Mouse (Mus musculus): ENCODE measurements at regions not wholly inside any gene's neighbourhood (a gene's known extent, or its start where the extent isn't known, plus 50 kb on each side); places are given as distances from the start of the nearest gene placed in this dataset.

DNA sequence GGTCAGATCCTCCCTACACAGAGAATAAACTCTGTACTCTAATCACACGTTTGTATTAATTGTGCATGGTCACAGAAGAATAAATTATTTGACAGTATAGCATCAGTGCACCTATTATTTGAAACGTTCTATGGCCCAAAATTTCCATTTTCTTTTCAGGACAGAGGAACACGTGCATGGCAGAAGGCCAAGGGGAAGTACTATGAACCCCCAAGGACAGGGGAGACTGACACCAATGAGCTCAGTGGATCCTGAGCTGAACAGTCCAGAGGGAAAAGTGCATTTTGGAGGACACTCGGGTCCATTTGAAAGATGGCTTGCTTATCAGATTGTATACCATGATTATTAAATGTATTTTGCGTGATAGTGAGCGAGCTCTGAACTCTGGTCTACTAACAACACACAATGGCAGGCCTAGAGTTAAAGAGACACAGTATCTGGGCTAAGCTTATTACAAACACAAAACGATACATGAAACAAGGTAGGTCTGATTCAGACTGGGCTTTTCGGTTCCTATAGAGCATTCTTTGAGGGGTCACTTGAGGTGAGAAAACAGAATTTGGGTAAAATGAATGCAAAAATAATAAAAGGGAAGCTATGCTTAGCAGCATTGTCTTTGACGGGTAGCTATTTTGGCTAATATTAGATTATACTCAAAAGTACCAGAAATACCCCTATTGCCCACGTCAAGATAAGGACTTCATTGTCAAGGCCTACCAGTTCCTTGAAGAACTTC is 1431.7 kb downstream of the Slc22a22 start:
- DNase-seq (ENCODE audit: low read depth, low spot score) = no peak

DNA sequence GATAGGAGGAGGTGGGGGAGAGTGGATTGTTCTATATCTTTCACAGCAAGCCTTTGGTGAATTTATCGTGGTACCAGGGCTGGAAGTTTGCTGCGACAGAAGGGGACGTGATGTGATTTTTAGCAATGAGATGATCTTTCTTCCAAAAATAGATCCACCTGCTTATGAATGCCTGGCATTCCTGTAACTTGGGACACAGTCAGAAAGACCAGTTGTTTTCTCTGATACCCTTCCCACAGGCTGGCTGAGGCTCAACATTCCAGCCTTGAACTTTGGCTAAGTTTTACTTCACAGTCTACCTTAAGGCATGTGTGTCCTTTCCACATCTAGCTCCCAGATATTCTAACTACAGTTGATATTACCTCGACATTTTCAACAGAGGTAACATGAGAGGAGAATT is 1434.1 kb downstream of the Slc22a22 start:
- DNase-seq (ENCODE audit: low read depth, low spot score) = no peak

DNA sequence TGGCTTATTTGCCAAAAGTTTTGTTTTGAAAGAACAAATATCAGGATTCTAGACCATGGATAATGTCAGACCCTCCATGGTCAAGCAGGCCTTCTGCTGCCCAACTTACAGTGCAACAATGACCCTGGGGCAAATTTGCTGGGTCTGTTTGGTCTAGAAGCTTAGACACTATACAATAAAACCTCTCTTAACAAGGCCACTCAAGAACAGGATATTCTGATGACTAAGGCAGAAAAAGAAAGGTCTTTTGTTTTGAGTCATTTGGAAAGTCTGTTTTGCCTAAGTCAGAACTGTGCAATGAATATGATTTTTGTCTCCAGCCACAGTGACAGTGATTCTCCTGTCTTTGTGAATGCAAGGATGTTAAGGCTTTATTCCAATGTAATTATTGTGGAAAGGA is 1435.0 kb downstream of the Slc22a22 start:
- DNase-seq (ENCODE audit: low read depth, low spot score) = no peak

DNA sequence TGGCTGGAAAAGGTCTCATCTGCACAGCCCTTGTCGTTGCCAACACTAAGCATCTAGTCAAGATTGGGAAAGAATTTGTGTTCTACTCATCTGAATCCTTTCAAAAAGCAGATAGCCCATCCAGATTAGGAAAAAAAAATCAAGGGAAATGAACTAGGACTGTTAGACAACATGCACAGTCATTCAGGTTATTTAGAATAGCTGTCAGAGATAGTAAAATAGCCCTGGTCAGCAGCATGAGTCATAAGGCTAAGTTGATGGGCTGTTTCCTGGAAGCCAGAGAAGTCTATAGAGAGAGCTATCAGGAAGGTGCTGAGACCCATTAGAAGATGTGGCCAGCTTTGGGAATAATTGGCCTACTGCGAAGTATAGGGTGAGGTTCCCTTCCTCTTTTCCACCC is 1447.4 kb downstream of the Slc22a22 start:
- no peak for DNase-seq (ENCODE audit: low read depth, low spot score)

DNA sequence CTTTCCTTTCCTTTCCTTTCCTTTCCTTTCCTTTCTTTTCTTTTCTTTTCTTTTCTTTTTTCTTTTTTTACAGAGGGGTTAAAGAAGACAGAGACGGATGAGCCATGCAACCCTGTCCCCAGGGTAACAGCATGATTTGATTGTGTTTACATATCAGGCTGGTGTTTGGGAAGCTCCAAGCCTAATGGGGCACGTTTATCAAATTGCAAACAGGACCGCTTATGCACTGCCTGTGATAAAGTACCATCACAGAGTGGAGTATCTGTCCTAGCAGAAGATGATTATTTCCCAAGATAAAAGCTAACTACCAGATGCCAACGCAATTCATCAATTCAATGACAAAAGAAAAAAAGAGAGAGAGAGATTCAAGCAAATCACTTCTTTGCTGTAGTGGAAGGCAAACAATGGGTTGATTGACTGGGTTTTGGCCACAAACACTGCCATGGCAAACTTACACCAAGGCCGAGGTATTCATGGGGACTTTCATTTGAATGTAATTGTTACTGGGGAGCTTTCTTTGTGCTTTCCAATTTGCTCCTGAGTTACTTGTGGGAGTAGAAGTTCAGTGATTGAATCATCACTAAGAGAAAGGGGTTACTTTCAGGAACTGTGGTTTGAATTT is 1450.1 kb downstream of the Slc22a22 start:
- no peak for DNase-seq (ENCODE audit: low read depth, low spot score)

DNA sequence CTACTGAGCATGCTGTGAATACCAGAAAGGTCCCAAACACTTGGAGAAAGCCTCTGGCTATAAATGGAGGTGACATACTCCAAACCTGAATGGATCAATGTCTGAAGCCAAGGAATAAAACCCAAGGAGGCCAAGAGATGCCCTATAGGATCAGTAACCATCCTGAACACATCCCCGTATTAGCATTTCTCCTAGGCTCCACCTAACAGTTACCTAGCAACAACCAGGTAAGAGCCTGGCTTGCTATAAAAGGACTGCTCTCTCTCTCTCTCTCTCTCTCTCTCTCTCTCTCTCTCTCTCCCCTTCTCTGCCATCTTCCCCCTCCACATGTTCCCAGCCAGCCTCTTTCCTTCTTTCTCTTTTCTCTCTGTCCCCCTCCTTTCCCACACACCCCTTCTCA is 1452.7 kb downstream of the Slc22a22 start:
- no peak for DNase-seq (ENCODE audit: low read depth, low spot score)

DNA sequence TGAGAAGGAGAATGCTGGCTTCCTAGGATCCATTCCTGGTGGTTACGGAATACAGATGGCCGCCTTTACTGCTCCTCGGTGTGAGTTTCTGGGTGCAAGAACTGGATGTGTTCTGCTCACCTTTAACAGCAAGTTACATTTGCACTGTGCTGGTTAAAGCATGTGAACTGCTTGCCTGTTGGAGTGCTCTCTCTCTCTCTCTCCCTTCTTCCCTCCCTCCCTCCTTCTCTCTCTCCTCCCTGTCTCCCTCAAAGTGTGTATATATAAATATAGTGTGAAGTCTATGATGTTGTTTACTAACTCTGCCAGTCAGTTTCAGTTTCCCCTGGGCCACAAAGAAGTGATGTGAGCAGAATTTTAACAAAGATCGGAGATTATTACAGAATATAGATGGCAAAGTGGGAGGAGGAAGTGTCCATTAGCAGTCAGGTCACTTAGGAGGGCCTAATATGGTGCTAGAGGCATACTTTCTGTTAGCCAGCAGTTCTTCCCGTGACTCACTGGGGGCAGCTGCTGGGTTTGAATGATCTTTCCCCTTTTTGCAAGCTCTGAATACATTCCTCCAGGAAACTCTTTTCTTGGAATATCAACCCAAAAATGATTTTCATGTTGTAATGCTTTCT is 1453.5 kb downstream of the Slc22a22 start:
- DNase-seq (ENCODE audit: low read depth, low spot score) = no peak

DNA sequence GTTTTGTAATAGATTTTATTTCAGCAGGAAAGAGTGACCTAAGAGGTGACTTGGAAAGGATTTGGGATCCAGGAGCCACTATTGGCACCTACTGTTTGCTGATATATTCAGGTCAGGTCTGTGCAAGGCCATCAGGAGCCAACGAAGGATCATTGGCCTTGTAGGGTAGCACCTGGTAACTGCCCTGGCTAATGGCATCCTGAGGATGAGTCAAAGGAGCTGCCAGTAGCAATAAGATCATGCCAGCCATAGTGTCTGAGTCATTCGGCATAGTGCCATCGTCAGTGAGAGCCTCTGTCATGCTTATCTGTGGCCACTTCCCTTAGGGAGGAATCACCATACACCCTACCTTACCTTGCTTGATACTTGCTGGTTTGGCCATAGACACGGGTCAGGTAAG is 1455.1 kb downstream of the Slc22a22 start:
- no peak for DNase-seq (ENCODE audit: low read depth, low spot score)

DNA sequence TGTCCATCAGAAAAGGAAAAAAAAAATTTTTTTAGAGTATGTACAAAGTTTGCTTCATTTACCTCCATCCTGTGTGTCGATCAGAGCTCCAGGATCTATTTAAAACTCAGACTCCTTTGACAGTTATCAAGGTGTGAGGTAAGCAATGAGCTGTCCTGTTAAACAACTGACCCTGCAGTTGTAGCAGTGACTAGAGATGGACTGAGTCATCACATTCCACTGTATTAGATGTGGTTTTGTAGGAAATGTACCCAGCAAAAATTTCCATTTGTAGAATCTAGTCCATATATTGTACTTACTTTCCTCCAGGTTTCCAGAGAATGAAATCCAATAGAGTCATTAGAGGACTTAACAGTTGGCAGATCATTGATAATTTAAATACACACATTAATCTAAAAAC is 1459.3 kb downstream of the Slc22a22 start:
- DNase-seq (ENCODE audit: low read depth, low spot score) = no peak

DNA sequence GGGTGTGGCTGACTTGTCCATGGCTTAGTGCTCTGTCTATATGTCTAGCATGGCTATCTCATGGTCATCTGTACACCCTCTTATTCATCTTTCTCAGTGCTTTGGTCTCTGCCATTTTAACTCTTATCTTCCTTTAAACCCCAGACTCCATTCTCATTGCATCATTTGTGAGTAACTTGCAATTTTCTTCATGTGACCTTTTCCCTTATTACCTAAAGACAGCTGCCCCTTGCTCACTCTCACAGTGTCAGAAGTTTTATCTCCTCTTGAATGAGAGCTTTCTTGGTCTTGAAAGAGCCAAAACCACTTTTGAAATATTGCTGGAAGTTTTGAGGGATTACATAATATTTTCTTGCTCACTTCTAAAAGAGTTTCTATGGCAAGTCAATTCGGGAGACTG is 1459.9 kb downstream of the Slc22a22 start:
- DNase-seq (ENCODE audit: low read depth, low spot score) = no peak

DNA sequence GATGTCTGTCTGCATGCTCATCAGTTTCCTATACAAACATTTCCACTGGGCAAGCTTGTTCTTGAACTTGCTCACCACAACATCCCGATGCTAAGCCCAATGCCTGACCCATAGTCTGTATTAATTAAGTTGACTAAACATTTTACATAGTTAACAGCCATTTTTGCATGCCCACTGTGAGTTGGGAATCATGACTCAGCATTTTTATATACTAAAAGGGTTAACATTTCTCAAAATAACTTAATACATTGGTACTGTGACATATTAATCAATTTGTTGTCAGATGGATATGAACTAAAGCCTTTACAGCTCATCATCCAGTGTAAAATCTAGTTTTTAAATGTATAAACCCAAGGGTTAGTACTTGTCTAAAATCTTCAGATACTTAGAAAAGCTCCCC is 1461.4 kb downstream of the Slc22a22 start:
- DNase-seq (ENCODE audit: low read depth, low spot score) = no peak

DNA sequence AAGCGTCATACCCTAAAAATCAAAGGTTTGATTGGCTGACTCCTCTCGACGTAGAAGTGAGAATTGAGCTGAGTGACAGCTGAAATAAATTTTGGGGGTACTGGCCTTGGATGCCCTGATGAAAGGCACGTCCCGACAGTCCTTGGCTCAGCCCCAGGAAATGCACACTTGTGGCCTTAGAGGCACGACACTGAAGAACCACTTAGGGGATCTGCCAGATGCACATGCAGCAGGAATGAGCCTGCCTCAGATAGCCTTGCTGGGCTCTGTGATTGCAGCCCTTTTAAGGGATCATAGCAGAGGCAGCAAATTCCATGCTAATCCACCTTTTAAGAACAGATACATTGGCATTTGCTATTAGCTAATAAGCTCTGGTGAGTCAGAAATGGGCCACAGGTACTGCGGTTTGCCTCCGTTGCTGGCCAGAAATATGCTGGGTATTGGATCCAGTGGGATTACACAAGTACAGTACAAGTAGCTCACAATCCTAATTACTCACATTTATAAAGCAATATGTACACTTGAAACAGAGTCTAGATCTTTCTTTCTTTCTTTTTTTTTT is 1463.3 kb downstream of the Slc22a22 start:
- no peak for DNase-seq (ENCODE audit: low read depth, low spot score)

DNA sequence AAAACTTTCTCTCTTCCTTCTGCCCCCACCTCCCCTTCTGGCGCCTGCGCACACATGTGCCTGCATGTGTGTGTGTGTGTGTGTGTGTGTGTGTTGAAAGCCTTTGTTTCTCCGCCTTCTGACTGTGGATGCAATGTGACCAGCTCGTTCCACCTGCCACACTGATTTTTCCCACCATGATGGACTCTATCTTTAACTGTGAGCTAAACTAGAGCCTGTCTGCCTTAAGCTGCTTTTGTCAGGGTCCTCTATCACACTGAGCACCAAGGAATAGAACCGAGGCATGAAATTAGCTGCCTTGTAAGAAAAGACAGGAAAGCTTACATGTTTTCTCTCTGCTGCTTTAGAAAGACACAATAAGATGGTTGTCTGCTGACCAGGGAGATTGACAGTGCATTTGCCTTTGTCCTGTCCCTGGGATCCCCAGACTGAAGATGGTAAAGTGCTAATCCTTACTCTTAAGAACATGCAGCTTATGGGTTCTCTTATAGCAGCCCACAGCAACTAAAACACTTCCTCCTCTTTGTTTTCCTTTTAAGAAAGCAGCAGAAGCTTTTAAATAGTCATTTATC is 1468.7 kb downstream of the Slc22a22 start:
- no peak for DNase-seq (ENCODE audit: low read depth, low spot score)

DNA sequence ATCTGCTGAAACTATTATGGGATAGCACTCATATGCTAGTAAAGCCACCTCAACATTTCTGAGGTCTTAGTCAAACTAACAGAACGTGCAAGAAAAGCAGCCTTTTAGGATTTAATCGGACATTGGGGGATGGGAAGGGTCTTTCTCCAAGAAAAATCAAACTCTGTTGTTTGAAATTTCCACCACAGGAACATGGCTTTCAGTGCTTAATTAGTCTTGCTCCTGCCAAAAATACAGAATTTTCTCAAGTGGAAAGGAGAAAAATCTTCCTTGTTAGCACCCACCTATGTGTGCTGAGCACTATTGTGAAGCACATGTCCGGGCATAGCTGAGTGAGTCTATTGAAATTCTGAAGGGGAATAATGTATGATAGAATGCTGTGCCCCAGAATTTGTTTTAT is 1470.0 kb downstream of the Slc22a22 start:
- no peak for DNase-seq (ENCODE audit: low read depth, low spot score)

DNA sequence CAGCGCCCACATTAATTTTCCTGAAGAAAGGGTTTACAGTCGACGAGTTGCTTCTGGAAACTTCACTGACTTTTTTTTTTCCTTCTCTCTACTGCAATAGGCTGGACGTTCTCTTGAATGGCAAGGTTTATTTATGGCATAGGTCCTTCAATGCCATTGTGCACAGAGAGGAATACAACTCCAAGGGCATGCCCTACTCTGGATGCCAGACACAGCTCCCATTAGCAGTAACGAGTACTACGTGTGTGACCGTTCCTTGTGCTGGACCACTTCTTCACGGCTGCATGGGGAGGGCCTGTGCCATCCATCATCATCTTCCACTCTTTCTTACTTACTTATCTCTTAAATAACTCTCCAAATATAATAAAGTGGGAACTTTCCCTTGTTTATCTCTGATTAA is 1472.1 kb downstream of the Slc22a22 start:
- no peak for DNase-seq (ENCODE audit: low read depth, low spot score)

DNA sequence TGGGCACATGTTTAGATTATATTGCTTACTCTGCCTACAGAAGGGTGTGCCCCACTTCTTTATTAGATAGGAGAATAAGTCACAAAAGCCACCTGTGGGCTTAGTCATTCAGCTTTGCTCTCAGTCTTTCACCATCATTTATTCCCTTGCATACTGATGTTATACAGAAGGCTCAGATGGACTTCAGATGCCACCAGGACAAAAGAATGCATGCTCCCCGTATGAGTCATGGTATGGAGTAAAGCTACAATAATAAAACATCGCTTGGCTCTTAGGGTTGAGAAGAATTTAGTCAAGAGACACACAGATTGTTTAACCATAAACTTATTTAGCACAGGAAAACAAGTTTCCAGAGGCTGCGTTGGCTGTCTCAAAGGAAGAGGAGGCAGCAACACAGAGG is 1473.5 kb downstream of the Slc22a22 start:
- DNase-seq (ENCODE audit: low read depth, low spot score) = no peak

DNA sequence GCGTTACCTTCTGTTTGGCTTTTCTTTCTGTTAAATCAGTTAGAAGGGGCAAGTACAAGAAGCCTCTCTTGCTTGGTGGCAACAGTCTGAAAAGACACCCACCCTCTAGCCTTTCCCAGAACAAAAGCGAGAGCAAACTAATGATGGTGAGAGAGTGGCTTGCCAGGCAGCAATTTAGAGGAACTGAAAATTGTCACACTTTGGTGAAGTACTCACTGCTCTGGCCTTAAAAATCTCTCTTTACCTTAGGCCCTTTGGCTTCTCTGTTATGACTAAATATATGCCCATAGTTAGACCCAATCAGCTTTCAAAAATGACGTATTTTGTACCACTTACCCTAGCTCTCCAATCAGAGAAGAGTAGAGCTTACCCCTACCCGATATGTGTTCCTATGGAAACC is 1477.8 kb downstream of the Slc22a22 start:
- no peak for DNase-seq (ENCODE audit: low read depth, low spot score)

DNA sequence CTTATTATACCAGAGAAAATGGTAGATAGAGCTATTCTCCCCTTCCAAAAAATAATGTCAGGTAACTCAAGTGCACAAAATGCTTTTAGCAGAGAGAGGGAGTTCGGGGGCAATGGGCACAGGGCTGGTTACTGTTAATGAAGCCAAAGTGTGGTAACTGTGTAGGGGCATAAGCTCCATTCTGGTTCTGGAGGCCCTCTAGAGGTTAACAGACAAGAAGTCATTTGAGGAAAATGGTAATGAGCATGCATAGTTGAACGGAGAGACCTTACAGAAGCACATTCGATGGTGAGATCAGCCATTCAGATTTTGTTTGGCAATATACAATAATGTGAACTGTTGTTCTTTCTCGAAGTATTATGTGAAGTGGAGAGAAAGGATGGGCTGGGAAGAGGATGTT is 1479.4 kb downstream of the Slc22a22 start:
- no peak for DNase-seq (ENCODE audit: low read depth, low spot score)

DNA sequence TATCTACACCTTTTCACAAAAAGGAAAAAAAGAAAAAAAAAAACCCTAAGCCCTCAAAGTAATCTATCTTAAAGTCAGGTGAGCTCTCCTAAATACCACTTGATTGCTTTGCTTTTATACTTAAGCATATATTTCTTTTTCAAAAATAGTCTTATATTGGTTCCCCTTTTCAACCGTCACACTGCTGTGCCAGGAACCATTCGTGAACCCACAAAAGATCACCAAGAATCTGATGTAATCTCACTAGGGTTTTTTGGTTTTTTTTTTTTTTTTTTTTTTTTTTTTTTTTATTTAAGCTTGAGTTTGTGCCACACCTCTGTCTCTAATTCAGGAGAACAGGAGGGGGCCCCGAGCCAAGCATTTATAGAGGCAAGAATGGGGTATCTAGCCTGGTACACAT is 1482.7 kb downstream of the Slc22a22 start:
- no peak for DNase-seq (ENCODE audit: low read depth, low spot score)

DNA sequence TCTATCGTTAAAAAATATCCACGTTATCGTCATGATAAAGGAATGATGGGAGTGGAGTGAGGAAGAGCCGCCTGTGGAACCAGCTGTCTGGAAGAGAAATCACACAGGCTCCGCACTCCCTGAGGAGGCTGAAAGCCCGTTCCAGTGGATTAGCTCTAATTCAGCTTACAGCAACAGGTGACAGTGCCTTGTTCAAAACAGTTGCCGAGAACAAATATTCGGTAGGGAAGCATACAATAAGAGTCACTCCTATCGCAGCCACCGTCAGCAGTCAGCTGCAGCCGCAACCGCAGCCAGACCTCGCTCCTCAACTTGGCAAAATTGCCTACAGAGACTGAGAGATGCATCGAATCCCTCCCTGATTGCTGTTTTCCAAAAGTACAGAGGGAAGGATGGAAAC is 1501.6 kb downstream of the Slc22a22 start:
- DNase-seq (ENCODE audit: low read depth, low spot score) = no peak

DNA sequence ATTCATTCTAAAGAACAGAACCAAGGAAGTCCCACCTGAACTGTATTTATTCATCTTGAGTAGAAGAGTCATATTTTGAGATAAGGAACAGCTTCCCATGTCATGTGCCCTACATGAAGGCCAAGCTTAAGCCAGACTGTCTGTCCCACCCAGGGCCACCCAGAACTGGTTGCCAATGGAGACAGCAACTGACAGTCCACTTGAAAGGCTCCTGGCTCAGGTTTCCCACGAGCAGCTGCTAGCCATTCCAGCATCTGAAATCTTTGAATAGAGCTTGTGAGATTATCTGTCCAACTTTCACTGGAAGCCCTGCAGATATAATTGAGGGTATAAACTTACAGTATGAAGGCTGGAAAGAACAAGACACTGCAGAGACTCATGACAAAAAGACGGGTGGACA is 1510.6 kb downstream of the Slc22a22 start:
- DNase-seq (ENCODE audit: low read depth, low spot score) = no peak

DNA sequence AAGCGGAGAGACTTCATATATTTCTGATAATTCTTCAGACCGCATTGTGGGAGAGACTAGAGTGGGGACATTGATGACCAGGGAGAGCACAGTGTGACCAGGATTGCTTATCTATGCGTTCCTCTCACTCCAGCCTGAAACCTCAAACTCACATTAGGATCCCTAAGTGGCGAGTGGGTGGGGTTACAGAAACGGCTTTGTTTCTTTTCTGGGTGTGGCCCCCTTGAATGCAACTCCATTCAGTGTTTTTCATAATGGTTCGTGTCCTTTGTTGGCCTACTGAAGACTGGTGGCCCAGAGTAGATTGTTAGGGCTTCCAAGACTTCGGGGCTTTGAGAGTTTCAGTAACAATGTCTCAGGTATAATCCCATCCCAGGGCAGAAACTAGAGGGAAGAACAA is 1512.1 kb downstream of the Slc22a22 start:
- no peak for DNase-seq (ENCODE audit: low read depth, low spot score)

DNA sequence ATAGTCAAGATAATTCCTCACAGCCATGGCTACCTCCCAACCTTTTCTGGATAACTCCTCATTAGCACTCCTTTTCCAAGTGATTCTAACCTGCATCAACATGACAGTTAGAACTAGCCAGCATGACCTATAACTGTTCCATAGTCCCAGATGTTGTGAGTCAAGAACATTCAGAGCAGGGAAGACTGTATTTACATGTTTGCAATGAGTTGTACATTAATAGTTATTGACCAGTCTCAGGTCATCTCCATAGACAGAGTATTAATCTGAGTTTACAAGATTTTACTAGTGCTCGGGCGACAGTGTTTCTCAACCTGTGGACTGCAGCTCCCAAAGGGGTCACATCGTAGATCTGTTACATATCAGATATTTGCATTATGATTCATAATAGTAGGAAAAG is 1515.3 kb downstream of the Slc22a22 start:
- no peak for DNase-seq (ENCODE audit: low read depth, low spot score)

Measured in retina, postnatal 7 days (tissue).